Mouse (Mus musculus): ENCODE results near the gene Vsig1. TPM values are rescaled to one million over a fixed set of nuclear protein-coding genes. Genes with fewer than 3 reads are reported as not detected.

Gene Vsig1
- not detected in 2 replicates for total RNA-seq (2017)

- ATAC-seq (replicated peaks in 1 of 2; ENCODE audit: insufficient read depth in 1 of 2, low FRiP score in 2 of 2, low TSS enrichment in 1 of 2, low read depth in 1 of 2, poor library complexity in 2 of 2, severe bottlenecking in 2 of 2): no peak
Measured at GRCm38 (mm10) chrX:140907360-140907759, at the start of gene Vsig1. Gene Vsig1 (plus strand): TSS chrX:140907608.

- peak in 1 of 2 experiments; percentile 53; a peak in 1 of 4 replicates for ATAC-seq (replicated peaks in 1 of 2; ENCODE audit: insufficient read depth in 1 of 2, low FRiP score in 2 of 2, low TSS enrichment in 1 of 2, low read depth in 1 of 2, poor library complexity in 2 of 2, severe bottlenecking in 2 of 2)
Measured at GRCm38 (mm10) chrX:140862760-140863159, 44.6 kb upstream of the Vsig1 start.

- ATAC-seq (replicated peaks in 1 of 2; ENCODE audit: insufficient read depth in 1 of 2, low FRiP score in 2 of 2, low TSS enrichment in 1 of 2, low read depth in 1 of 2, poor library complexity in 2 of 2, severe bottlenecking in 2 of 2): peak in 1 of 2 experiments; percentile 49; a peak in 1 of 4 replicates
Measured at GRCm38 (mm10) chrX:140863431-140863830, 44.0 kb upstream of the Vsig1 start.

- no peak for ATAC-seq (replicated peaks in 1 of 2; ENCODE audit: insufficient read depth in 1 of 2, low FRiP score in 2 of 2, low TSS enrichment in 1 of 2, low read depth in 1 of 2, poor library complexity in 2 of 2, severe bottlenecking in 2 of 2)
Measured at GRCm38 (mm10) chrX:140887193-140887592, 20.2 kb upstream of the Vsig1 start.

GRCm38 (mm10) chrX:140891796-140892195 is 15.6 kb upstream of the Vsig1 start:
- ATAC-seq (replicated peaks in 1 of 2; ENCODE audit: insufficient read depth in 1 of 2, low FRiP score in 2 of 2, low TSS enrichment in 1 of 2, low read depth in 1 of 2, poor library complexity in 2 of 2, severe bottlenecking in 2 of 2): no peak

GRCm38 (mm10) chrX:140903487-140903886 is 3.9 kb upstream of the Vsig1 start:
- ATAC-seq (replicated peaks in 1 of 2; ENCODE audit: insufficient read depth in 1 of 2, low FRiP score in 2 of 2, low TSS enrichment in 1 of 2, low read depth in 1 of 2, poor library complexity in 2 of 2, severe bottlenecking in 2 of 2): no peak

GRCm38 (mm10) chrX:140921321-140921720 is 13.9 kb downstream of the Vsig1 start:
- ATAC-seq (replicated peaks in 1 of 2; ENCODE audit: insufficient read depth in 1 of 2, low FRiP score in 2 of 2, low TSS enrichment in 1 of 2, low read depth in 1 of 2, poor library complexity in 2 of 2, severe bottlenecking in 2 of 2): no peak

GRCm38 (mm10) chrX:140932066-140932465 is 24.7 kb downstream of the Vsig1 start:
- no peak for ATAC-seq (replicated peaks in 1 of 2; ENCODE audit: insufficient read depth in 1 of 2, low FRiP score in 2 of 2, low TSS enrichment in 1 of 2, low read depth in 1 of 2, poor library complexity in 2 of 2, severe bottlenecking in 2 of 2)

GRCm38 (mm10) chrX:140933263-140933662 is 25.9 kb downstream of the Vsig1 start:
- no peak for ATAC-seq (replicated peaks in 1 of 2; ENCODE audit: insufficient read depth in 1 of 2, low FRiP score in 2 of 2, low TSS enrichment in 1 of 2, low read depth in 1 of 2, poor library complexity in 2 of 2, severe bottlenecking in 2 of 2)

GRCm38 (mm10) chrX:140936271-140936670 is 28.9 kb downstream of the Vsig1 start:
- no peak for ATAC-seq (replicated peaks in 1 of 2; ENCODE audit: insufficient read depth in 1 of 2, low FRiP score in 2 of 2, low TSS enrichment in 1 of 2, low read depth in 1 of 2, poor library complexity in 2 of 2, severe bottlenecking in 2 of 2)

GRCm38 (mm10) chrX:140953618-140954017 is 46.2 kb downstream of the Vsig1 start:
- no peak for ATAC-seq (replicated peaks in 1 of 2; ENCODE audit: insufficient read depth in 1 of 2, low FRiP score in 2 of 2, low TSS enrichment in 1 of 2, low read depth in 1 of 2, poor library complexity in 2 of 2, severe bottlenecking in 2 of 2)

GRCm38 (mm10) chrX:140956272-140956940 is 49.0 kb downstream of the Vsig1 start, which contains the start of the genes Psmd10 and Atg4a:
Gene Psmd10 (minus strand): TSS chrX:140956728.
Gene Atg4a (plus strand): TSS chrX:140956907.
- peak; percentile 98 to 99 for ATAC-seq (replicated peaks in 1 of 2; ENCODE audit: insufficient read depth in 1 of 2, low FRiP score in 2 of 2, low TSS enrichment in 1 of 2, low read depth in 1 of 2, poor library complexity in 2 of 2, severe bottlenecking in 2 of 2)

- ATAC-seq (replicated peaks in 1 of 2; ENCODE audit: insufficient read depth in 1 of 2, low FRiP score in 2 of 2, low TSS enrichment in 1 of 2, low read depth in 1 of 2, poor library complexity in 2 of 2, severe bottlenecking in 2 of 2): peak; percentile 24 to 36
Measured at GRCm38 (mm10) chrX:140956959-140957358, 49.6 kb downstream of the Vsig1 start.

- no peak for ATAC-seq (replicated peaks in 1 of 2; ENCODE audit: insufficient read depth in 1 of 2, low FRiP score in 2 of 2, low TSS enrichment in 1 of 2, low read depth in 1 of 2, poor library complexity in 2 of 2, severe bottlenecking in 2 of 2)
Measured at GRCm38 (mm10) chrX:140978943-140979342, 71.5 kb downstream of the Vsig1 start.

GRCm38 (mm10) chrX:140979546-140979945 is 72.1 kb downstream of the Vsig1 start:
- ATAC-seq (replicated peaks in 1 of 2; ENCODE audit: insufficient read depth in 1 of 2, low FRiP score in 2 of 2, low TSS enrichment in 1 of 2, low read depth in 1 of 2, poor library complexity in 2 of 2, severe bottlenecking in 2 of 2): peak; percentile 69 to 76; a peak in 2 of 4 replicates

GRCm38 (mm10) chrX:140980163-140980562 is 72.8 kb downstream of the Vsig1 start:
- no peak for ATAC-seq (replicated peaks in 1 of 2; ENCODE audit: insufficient read depth in 1 of 2, low FRiP score in 2 of 2, low TSS enrichment in 1 of 2, low read depth in 1 of 2, poor library complexity in 2 of 2, severe bottlenecking in 2 of 2)

- no peak for ATAC-seq (replicated peaks in 1 of 2; ENCODE audit: insufficient read depth in 1 of 2, low FRiP score in 2 of 2, low TSS enrichment in 1 of 2, low read depth in 1 of 2, poor library complexity in 2 of 2, severe bottlenecking in 2 of 2)
Measured at GRCm38 (mm10) chrX:140983206-140983960, 76.0 kb downstream of the Vsig1 start.

GRCm38 (mm10) chrX:140984795-140985194 is 77.4 kb downstream of the Vsig1 start:
- ATAC-seq (replicated peaks in 1 of 2; ENCODE audit: insufficient read depth in 1 of 2, low FRiP score in 2 of 2, low TSS enrichment in 1 of 2, low read depth in 1 of 2, poor library complexity in 2 of 2, severe bottlenecking in 2 of 2): peak; percentile 82 to 97

All from hematopoietic stem cell, adult 5-6 weeks (primary cell).